Mouse (Mus musculus): ENCODE results near the gene Brca2.

DNA sequence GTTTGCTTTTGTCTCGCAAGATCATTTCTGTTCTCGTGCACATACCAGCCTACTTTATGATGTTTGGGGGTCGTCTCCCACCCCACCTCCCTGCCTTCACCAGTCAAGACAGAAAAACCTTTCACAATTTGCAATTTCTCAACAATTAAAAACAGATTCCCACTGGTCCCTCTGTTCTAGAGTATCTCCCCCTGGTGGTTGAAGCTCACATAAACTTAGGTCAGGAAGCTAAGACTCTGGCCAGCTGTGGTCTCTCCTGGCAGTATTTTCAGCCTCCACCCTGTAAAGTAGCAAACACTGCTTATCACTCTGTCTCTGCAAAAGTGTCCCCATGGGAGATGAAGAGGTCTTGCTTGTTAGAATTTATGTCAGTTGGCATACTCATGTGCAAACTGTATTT lies 37.2 kb upstream of the Brca2 start:
- TF ChIP-seq CTCF (IDR thresholded peaks at IDR 0.05; ENCODE audit: control insufficient read depth, insufficient read depth, insufficient read length) = no peak
- TF ChIP-seq MYOD1 (IDR thresholded peaks at IDR 0.05; ENCODE audit: control insufficient read depth, insufficient read length, low read depth) = no peak
- TF ChIP-seq CEBPB (IDR thresholded peaks at IDR 0.05; ENCODE audit: low read depth) = no peak
- no peak for TF ChIP-seq MAX (IDR thresholded peaks at IDR 0.05)
- no peak for TF ChIP-seq USF1 (IDR thresholded peaks at IDR 0.05; ENCODE audit: low read depth)
